Mouse (Mus musculus) E14TG2a.4 (cell line): ENCODE results near the gene Trim2.

Experiments
- CTCF ChIP-seq: conservative IDR thresholded peaks from 2 replicates; pipeline ENCODE4 v1.5.1; 2014; ENCODE audit warnings: low read length
- NANOG ChIP-seq: IDR thresholded peaks from 2 replicates; pipeline ENCODE4 v1.6.1; 2014; ENCODE audit warnings: borderline replicate concordance, low read length, mixed read lengths

- no peak for TF ChIP-seq CTCF
- TF ChIP-seq NANOG = no peak
These were observed 150.6 kb downstream of the Trim2 start for GRCm38 (mm10) chr3:84156105-84156504.
